9 mouse cellular contexts compared by ENCODE assay signal in genomic region chr6:91165210-91165609, GRCm38 (mm10). TPM values are rescaled to one million over a fixed set of nuclear protein-coding genes. Genes with fewer than 3 reads are reported as not detected.
DNase-seq lines count a peak whose midpoint lies in the region; ATAC-seq and TF ChIP-seq lines count a peak whose summit lies in the region.
"Had no signal": no experiment of that assay in that cellular context is flagged by ENCODE, and none has a peak within 500 bp of the region (broad histone marks: within the 10 kb centered on the region; RNA-seq: fewer than 3 reads in every experiment).

No protein-coding gene starts in this region.

- ATAC-seq in lung, postnatal 0 days: peak; percentile 29

- H3K36me3 ChIP-seq in E14TG2a.4 (ENCODE audit: insufficient read depth, low read length): no peaks in the 10 kb centered on the region
- H3K36me3 ChIP-seq in lung, postnatal 0 days (ENCODE audit: insufficient read depth, low read length): 0 out of 2 replicates have a peak, but pooled peaks cover 4% of the 10 kb centered on the region

- H3K4me2 ChIP-seq in lung, postnatal 0 days (replicated peaks; ENCODE audit: low read depth, low read length): no peak overlapping the region
- H3K4me2 ChIP-seq: heart, embryonic 13.5 days had no signal

- H3K9ac ChIP-seq in lung, postnatal 0 days (replicated peaks; ENCODE audit: low read depth): 0 out of 2 replicates have a peak overlapping the region, but pooled peaks have one; percentile 2
- H3K9ac ChIP-seq: heart, embryonic 13.5 days had no signal

- H3K9me3 ChIP-seq in E14TG2a.4 (ENCODE audit: low read length): no peaks in the 10 kb centered on the region
- H3K9me3 ChIP-seq in lung, postnatal 0 days (ENCODE audit: low read length): no peaks in the 10 kb centered on the region
- H3K9me3 ChIP-seq: heart, embryonic 13.5 days had no signal

- peak; percentile 83 for DNase-seq in adrenal gland, postnatal 10 days
- peak; percentile 77 for DNase-seq in embryo, embryonic 11 days
- DNase-seq in heart, adult 8-10 months (ENCODE audit: low spot score): peak; percentile 74
- peak; percentile 68 to 86 for DNase-seq in layer of hippocampus, adult 8-10 months (ENCODE audit: low spot score in 2 of 2)
- peak; percentile 38 for DNase-seq in lung, postnatal 0 days (ENCODE audit: low spot score)
- DNase-seq in ovary, postnatal 14 days (ENCODE audit: low spot score): peak; percentile 81
- DNase-seq in thymus, postnatal 4 days: peak; percentile 84

- no peak overlapping the region for H3K4me3 ChIP-seq in E14TG2a.4 (replicated peaks; ENCODE audit: low read length)
- H3K4me3 ChIP-seq in lung, postnatal 0 days (ENCODE audit: low read depth, low read length): no peak overlapping the region
- H3K4me3 ChIP-seq: heart, embryonic 13.5 days had no signal

- TF ChIP-seq EP300 in lung, postnatal 0 days (IDR thresholded peaks at IDR 0.05): no peak

- no peaks in the 10 kb centered on the region for H3K27me3 ChIP-seq in E14TG2a.4 (ENCODE audit: insufficient read depth, low read length)
- no peaks in the 10 kb centered on the region for H3K27me3 ChIP-seq in lung, postnatal 0 days (replicated peaks; ENCODE audit: insufficient read depth, low read length)

- peak; percentile 97 for TF ChIP-seq CTCF in E14TG2a.4 (conservative IDR thresholded peaks at IDR 0.05; ENCODE audit: low read length)
- peak; percentile 95 for TF ChIP-seq CTCF in lung, postnatal 0 days (IDR thresholded peaks at IDR 0.05)

- 38% methylated on average over 3 of the region's 3 CpGs for WGBS in lung, postnatal 0 days

- no peak overlapping the region for H3K27ac ChIP-seq in lung, postnatal 0 days (ENCODE audit: low read length)
- H3K27ac ChIP-seq: heart, embryonic 13.5 days had no signal

- H3K4me1 ChIP-seq in E14TG2a.4 (replicated peaks; ENCODE audit: low read depth, low read length): no peaks in the 10 kb centered on the region
- H3K4me1 ChIP-seq in lung, postnatal 0 days (ENCODE audit: insufficient read depth, low read depth, low read length): no peaks in the 10 kb centered on the region

RNA-seq across cellular contexts. Expression of gene Hdac11, which starts 8.7 kb away (rescaled TPM):
- total RNA-seq in adrenal gland, postnatal 10 days (2021): 10 to 100 TPM in 1 of 2 experiments, 1 to 10 TPM in 1; 9.7 to 12.3 TPM
- 10 to 100 TPM; 20.1 to 24.7 (median 23.3) TPM for total RNA-seq in heart, adult 8-10 months (2022)
- 100 to 1,000 TPM; 165 to 192 (median 179) TPM for total RNA-seq in layer of hippocampus, adult 8-10 months (2022)
- 3.8 and 3.9 TPM in 2 replicates for polyA plus RNA-seq in lung, postnatal 0 days (2015; fragmentation: Nextera tagmentation; extraction: Ambion mirVana)

RNA-seq across cellular contexts. Expression of gene Fbln2, which starts 47.0 kb away (rescaled TPM):
- total RNA-seq in adrenal gland, postnatal 10 days (2021): 10 to 100 TPM; 59.6 to 62.1 TPM
- 10 to 100 TPM; 42.1 to 59.3 (median 49.9) TPM for total RNA-seq in heart, adult 8-10 months (2022)
- 10 to 100 TPM; 10.3 to 13.7 (median 11.0) TPM for total RNA-seq in layer of hippocampus, adult 8-10 months (2022)
- 63.0 and 63.8 TPM in 2 replicates for polyA plus RNA-seq in lung, postnatal 0 days (2015; fragmentation: Nextera tagmentation; extraction: Ambion mirVana)

RNA-seq across cellular contexts. Expression of gene Nup210, which starts 48.6 kb away (rescaled TPM):
- total RNA-seq in adrenal gland, postnatal 10 days (2021): 10 to 100 TPM; 10.1 to 18.0 TPM
- 1 to 10 TPM; 2.9 to 5.5 (median 3.2) TPM for total RNA-seq in heart, adult 8-10 months (2022)
- 10 to 100 TPM; 17.1 to 30.9 (median 20.7) TPM for total RNA-seq in layer of hippocampus, adult 8-10 months (2022)
- polyA plus RNA-seq in lung, postnatal 0 days (2015; fragmentation: Nextera tagmentation; extraction: Ambion mirVana): 5.8 and 7.0 TPM in 2 replicates

Comparison
In these comparisons a context has a peak if more than half of its experiments do, and no peak if none do; other contexts are left out.
1. RNA of gene Hdac11, which starts 8.7 kb away (total RNA-seq): 165 to 192 TPM in layer of hippocampus, adult 8-10 months; 20.1 to 24.7 TPM in heart, adult 8-10 months and 9.7 to 12.3 TPM in adrenal gland, postnatal 10 days; every median in the first group is over 4 times any median in the second.
2. Peak in every context shown above with its lines, with median percentiles within 50 percentile points of each other: DNase-seq.